Mouse (Mus musculus) left cerebral cortex, adult 18-20 months (tissue): ENCODE data around the gene Lage3. TPM values are rescaled to one million over a fixed set of nuclear protein-coding genes. Genes with fewer than 3 reads are reported as not detected.
"Not testable (repeated sequence)": the region's sequence is repeated elsewhere in the genome, so short reads cannot be mapped to it uniquely, and the experiment has no call there.

Experiments
- DNase-seq, 2 experiments: peaks; one replicate each; pipeline ENCODE4 v3.0.0; 2021 to 2022; ENCODE audit warnings: low spot score in 2 of 2, mixed read lengths in 1 of 2
- long read RNA-seq, 2 experiments: library from polyadenylated mRNA; stranded (forward); transcript quantifications; one replicate each; pipeline ENCODE4 v2.0.0; 2021
- total RNA-seq, 2 experiments: library from RNA; stranded (reverse); gene quantifications; 2 replicates each; pipeline ENCODE4 v1.2.3; 2021

Gene Lage3
- 10 to 100 TPM; 20.5 to 23.9 TPM for total RNA-seq
- long read RNA-seq, experiment 1, transcript Lage3-201 (3 exons, 761 nt): major isoform, 12 of 20 reads
- long read RNA-seq, experiment 1, partial matches to known transcripts: 0 of 20 reads
- long read RNA-seq, experiment 1, other reads (novel, unspliced or antisense): 6 of 20 reads
- long read RNA-seq, experiment 2, transcript Lage3-201 (3 exons, 761 nt): major isoform, 7 of 17 reads
- long read RNA-seq, experiment 2, partial matches to known transcripts: 0 of 17 reads
- long read RNA-seq, experiment 2, other reads (novel, unspliced or antisense): 8 of 17 reads

GRCm38 (mm10) chrX:74353467-74353770 is at the start of gene Lage3:
TSS of gene Lage3 (minus strand) at chrX:74353618.
- DNase-seq: peak; percentile 72 to 82

DNA sequence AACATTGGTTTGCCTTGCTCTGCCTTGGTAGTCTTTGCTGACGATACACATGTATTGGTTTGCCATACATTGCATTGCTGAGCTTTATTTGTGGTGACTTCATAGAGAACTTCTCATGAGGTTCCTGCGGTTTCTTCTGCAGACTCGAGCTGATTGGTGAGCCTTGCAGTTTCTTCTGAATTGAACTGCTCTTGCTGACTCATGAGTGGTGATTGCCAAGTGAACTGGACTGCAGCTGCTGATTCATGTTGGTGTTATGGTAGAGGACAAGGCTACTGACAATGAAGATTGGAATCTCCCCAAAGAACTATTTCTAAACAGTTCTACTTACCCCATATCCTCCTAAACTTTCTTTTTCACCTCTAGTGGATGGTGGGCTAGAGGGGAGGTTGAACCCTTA is 46.7 kb upstream of the Lage3 start:
- DNase-seq: no peak

GRCm38 (mm10) chrX:74392535-74393443 is 39.4 kb upstream of the Lage3 start, which contains the start of the genes Fam3a and Ikbkg:
TSS of gene Fam3a (minus strand) at chrX:74393272.
TSS of gene Ikbkg (plus strand) at chrX:74393290.
- peak; percentile 68 to 77 for DNase-seq

DNA sequence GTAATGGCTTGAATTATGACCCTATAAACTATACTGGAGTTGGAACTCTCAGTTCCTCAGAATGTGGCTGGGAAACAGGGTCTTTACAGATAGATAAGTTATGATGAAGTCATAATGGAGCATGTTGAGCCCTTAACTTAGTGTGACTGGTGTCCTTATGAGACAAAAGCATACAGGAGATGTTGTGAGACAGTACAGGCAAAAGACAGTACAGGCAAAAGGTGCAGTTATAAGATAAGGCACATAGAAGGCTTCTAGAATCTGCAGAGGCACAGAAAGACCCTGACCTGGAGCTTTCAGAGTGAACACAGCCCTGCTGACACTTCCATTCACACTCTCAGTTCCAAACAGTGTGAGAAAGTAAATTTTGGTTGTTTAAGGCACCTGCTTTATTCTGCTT is 34.7 kb upstream of the Lage3 start:
- DNase-seq: no peak

- DNase-seq: no peak
These were observed 31.0 kb upstream of the Lage3 start for GRCm38 (mm10) chrX:74384451-74384850.

DNA sequence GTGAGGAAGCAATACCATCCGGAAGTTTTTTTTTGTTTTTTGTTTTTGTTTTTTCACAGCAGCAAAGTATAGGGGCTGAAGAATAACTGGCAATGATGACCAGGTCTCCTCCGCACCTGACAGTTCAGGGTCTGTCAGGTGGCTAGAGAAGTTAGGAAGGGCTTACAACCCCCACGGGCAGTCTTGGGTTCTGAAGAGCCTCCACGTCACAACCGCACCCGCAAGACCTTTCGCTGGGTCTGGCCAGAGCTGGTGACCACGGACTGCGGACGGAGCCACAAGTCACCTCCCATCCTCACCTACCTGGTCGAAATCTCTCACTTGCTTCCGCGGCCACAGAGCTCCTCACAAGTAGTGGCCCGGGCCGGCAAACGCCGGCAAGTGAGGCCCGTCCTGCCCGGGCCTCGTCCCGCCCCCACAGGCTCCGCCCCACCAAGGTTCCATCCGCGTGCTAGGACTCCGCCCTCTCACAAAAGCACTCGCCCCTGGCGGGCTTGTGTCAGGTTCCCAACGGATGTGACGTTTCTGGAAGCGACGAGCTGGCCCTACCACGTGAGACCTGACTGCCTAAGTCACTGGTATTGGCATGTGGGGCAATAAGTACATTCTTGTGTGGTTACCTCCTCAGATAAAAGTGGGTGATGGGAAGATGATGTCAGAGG is 19.6 kb upstream of the Lage3 start, which contains the start of the genes Ubl4a and Slc10a3:
Ubl4a (minus strand) TSS at position 331 of the 662 bp plus-strand sequence.
Slc10a3 (minus strand) TSS at position 462 of the 662 bp plus-strand sequence.
- DNase-seq: peak; percentile 71 to 85

- peak; percentile 49 to 64 for DNase-seq
These were observed 14.9 kb upstream of the Lage3 start for GRCm38 (mm10) chrX:74368209-74368909.

DNA sequence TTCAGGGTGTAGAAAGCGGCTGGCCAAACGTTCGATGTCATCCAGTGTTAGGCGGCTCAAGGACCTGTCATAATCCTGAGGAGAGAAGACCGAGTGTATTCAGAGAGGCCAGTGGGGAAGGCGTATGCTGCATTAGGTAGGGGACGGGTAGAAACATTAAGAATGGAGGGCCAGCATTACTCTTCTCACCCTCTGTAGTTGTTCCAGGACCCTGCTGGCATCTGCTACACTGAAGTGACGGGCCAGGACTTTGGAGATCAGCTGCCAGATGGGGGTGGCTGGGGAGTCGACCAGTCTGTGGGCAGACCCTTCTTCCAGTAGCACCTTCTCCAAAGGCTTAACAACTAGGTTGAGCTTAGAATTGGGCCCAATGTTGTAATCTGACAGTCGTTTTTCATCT is 14.1 kb upstream of the Lage3 start:
- DNase-seq: no peak

DNA sequence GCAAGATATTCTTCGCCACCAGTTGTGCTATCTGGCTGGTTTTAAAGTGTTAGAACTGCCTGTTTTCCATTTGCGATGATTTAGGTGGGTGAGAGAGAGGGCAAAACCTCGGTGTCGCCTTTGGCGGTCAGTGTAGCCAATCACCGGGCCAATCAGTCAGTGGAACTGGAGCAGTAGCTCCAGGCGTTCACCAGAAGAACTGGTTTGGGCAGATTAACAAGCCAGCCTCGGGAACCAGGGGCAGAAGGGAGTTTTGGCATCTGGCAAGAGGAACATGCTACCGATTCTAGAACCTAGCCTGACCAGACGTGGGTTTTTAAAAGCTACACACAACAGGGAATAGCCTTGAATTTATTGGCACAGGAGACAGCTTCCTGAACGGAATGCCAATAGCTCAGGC is 5.8 kb upstream of the Lage3 start:
- DNase-seq: no peak

- DNase-seq: not testable (repeated sequence)
These were observed 3.7 kb upstream of the Lage3 start for GRCm38 (mm10) chrX:74357069-74357468.

- no peak for DNase-seq
These were observed 562 bp downstream of the Lage3 start for GRCm38 (mm10) chrX:74352645-74353466.

GRCm38 (mm10) chrX:74330166-74330930 is 23.1 kb downstream of the Lage3 start:
- DNase-seq: no peak

GRCm38 (mm10) chrX:74329215-74329671 is 24.2 kb downstream of the Lage3 start:
- DNase-seq: no peak

DNA sequence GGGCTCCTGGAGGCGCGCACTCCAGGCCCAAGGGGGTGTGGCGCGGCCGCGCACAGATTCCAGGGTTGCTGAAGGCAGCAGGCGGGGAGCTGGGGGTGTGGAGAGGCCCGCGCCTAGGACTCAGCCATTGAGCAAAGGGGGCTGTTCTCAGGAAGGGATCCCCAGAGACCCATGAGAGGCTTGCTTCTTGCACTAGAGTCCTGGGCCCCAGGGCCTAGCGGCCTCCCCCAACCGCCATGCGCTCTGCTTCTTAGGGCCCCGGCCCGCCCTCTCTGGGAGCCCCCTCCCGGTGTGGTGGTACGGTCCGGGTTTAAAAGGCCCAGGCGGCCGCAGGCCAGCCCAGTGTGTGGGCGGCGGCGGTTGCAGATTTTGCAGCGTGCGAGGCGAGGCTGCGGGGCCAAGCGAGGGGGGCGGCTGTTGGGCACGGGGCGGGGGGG is 24.7 kb downstream of the Lage3 start, which contains the start of gene Plxna3:
Plxna3 (plus strand) TSS at position 342 of the 437 bp plus-strand sequence.
- DNase-seq: peak; percentile 43 to 58

GRCm38 (mm10) chrX:74312540-74313464 is 40.6 kb downstream of the Lage3 start, which contains the start of gene Fam50a:
TSS of gene Fam50a (plus strand) at chrX:74313033.
- DNase-seq: peak; percentile 85 to 89

- DNase-seq: peak; percentile 52 to 67
These were observed 48.3 kb downstream of the Lage3 start, which contains the start of gene Gdi1 for GRCm38 (mm10) chrX:74304867-74305700. TSS of gene Gdi1 (plus strand) at chrX:74304998.
